Mouse (Mus musculus): Measurements from ENCODE around the gene Zfp541.

Gene Zfp541

DNA sequence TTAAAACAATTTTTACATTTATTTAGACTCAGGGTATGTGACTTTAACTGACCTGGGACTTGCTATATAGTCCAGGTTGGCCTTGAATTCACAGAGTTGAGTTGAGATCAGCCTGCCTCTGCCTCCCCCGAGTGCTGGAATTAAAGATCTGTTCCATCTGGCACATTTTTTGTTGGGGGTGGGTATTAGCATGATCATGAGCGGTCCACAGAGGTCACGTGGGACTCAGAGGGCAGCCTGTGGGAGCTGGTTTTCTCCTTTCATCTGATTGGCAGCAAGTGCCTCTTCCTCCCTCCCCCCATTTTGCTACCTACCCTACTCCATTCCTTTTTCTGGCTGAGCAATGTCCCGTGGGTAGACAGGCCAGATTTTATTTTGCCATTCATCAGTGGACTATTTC lies 19.0 kb downstream of the Zfp541 start:
- DNase-seq (ENCODE audit: low read depth), result no peak

DNA sequence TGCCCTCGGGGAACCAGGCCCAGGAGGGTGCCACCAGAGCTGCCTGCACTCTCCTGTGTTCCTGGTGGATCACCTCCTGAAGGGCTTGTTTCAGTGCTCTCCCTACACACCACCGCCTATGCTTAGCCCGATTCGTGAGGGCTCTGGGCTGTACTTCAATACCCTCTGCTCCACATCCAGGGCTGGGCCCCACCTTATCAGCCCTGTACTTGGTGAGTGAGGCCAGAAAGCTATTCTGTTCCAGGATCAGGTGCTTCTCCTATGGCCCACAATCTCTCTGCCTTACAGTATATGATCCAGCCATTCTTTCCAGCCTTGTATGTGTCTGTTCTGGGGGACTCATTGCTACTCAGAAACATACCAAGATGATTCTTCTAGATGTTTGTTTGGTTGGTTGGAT lies 21.7 kb downstream of the Zfp541 start:
- no peak for DNase-seq (ENCODE audit: low read depth)

DNA sequence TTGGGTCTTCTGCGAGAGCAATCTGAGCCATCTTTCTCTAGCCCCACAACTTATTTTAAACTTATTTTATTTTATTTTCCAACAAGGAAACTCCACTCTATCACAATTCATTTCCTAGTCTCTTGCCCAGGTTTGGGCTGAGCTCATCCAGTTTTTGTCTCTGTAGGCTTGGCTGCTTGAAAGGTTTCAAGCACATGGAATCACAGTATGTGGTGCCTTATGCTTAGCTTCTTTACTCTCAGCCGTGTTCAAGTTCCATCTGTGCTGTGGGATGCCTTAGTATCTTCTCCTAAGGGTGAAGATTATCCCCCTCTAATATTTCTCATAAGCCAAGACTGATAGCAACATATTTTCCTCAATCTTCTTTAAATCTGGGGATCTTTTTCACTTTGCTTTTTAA lies 26.0 kb downstream of the Zfp541 start:
- no peak for DNase-seq (ENCODE audit: low read depth)

DNA sequence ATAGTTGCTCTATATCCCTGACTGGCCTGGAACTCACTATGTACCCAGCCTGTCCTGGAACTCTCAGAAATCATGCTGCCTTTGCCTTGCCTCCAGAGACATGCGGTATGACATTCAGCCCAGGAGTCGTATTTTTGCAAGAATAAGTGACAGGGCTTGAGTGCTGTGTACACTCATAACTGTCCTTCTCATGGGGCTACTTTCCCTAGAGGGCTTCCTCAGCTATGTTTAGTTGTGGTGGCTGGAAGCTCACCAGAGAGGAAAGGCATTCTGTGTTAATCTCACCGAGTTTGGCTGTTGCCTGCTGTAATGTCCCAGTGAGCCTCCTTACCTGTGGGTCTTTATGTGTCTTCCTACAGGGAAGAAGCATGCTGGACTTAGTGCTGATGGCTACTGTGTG lies 33.0 kb downstream of the Zfp541 start:
- DNase-seq (ENCODE audit: low read depth), result no peak

DNA sequence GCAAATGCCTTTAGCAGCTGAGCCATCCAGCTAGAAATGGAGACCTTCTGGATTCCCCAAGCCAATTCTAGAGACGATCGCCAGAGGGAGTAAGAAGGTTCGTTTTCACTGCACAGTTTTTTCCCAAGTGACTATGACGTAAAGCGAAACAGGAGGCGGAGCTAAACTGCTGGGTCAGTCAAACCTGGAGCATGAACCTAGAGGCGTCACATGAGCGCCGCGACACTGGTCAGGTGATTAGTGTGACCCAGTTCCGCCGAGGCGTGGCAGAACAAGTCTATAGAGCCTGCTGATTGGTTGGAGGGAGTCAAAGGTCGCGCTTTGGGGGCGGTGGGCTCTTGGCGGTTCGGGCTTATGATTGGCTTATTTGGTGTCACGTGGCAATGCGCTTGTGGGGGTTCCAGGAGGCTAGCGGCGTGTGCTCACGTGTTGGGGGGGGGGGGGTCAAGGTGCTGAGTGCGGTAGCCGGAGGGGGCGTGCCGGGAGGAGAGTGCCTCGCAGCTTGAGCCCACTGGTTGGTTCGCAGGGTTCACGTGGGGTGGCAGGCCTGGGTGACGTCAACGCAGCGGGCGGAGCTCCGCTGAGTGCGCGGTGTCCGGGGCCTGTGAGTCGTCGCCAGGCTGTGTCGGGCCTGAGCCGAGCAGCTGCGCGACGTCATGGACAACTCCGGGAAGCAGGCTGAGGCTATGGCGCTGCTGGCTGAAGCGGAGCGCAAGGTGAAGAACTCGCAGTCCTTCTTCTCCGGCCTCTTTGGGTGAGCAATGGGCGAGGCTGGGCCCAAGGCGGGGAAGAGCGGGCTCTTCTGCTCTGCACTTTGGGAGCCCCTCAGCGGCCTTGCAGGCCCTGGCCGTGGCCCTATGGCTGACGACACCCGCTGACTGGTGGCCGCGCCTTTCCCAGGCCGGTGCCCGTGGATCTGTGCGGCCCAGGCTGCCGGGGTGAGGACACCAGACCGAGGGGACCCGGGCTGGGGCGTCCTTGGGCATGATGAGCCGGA lies 36.7 kb downstream of the Zfp541 start, which contains the start of gene Napa:
TSS of gene Napa (plus strand) at position 438 of the 997 bp plus-strand sequence.
- peak; percentile 100 for DNase-seq (ENCODE audit: low read depth)

DNA sequence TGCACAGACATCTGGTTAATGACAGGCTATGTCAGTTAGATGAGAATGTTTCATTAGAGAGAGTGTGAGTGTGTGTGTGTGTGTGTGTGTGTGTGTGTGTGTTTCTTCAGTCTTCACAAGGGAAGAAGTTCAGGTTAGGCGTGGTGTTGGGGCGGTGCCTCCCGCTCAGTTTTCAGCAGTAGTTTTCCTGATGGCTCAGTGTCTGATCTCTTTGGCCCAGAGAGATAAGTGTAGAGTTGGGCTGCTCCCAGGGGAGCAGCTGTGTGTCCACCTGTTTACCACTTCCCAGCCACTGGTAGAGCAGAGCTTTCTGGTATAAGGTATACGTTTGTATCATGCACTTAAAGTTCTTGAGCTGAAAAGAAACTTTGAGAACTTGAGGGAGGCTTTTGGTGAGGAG lies 38.3 kb downstream of the Zfp541 start:
- DNase-seq (ENCODE audit: low read depth), result no peak

DNA sequence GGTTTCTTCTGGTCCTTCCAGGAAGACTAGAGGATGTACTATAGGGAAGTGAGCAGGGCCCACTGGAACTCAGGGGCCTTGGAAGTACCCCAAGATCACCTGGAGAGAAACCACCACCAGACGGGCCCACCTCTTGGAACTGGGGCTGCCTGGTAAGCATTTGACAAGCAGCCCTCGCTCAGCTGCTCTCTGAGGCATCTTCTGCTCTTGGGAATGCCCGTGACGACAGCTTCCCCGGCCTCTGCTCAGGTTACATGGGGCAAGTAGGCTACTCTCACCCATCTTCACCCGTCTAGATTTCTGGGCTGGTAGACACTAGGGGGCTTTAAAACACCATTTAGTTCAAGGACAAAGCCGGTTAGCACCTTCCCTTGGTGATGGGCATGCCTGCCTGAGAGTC lies 39.5 kb downstream of the Zfp541 start:
- DNase-seq (ENCODE audit: low read depth), result no peak

DNA sequence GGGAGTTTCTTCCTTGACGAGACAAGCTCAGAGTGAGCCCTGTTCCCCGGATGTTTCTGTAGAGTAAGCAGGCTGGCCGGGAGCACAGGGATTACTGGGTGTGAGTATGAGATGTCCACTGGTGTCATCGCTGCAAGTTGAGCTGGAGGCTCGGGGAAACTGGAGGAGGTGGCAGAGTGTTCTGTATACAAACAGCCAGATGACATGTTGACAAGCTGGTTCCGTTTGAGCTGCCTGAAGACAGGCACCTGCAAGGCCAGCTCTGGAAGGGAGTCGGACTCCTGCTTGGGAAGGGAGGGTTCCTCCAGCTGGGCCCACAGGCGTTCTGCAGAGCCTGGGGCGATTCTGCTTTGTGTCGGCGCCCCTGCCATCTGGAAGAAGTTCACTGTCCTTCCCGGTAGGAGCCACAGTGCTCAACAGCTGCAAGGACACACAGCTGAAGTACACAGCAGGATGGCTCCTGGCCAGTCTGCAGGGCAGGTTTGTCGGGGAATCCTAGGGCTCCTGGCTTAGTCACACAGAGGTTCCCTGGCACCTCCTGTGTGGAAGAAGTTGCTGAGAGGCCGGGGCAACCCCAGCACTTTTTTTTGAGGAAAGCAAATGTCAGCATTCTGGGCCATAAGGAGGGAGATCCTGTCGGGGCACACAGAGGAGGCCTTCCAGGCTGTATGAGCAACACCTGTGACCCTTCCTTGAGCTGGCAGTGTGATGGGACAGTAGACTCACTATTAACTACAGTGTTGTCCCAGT lies 40.3 kb downstream of the Zfp541 start:
- DNase-seq (ENCODE audit: low read depth), result no peak

DNA sequence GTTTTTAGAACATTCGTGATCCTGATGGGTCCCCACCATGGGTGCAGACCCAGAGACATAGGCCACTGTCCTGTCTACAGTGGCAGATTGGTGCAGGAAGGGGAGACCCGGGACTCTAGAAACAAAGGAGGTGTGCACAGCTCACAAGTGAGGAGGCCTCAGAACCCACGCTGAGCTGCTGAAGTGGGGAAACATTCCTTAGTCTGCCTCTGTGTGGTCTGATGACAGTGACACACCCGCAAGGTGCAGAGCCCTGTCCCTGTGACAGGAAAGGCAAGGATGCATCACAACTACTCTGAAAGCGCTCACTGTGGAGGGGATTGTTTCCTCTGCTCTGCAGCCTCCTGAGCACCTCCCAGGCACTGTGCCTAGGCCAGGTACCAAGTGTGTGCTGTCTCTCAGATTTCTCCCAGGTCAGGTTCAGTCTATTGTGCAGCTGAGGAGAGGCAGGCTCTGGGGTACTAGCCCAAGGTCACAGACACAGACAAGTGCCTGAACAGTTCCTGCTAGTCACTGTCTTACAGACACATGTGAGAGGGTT lies 41.1 kb downstream of the Zfp541 start:
- no peak for DNase-seq (ENCODE audit: low read depth)

DNA sequence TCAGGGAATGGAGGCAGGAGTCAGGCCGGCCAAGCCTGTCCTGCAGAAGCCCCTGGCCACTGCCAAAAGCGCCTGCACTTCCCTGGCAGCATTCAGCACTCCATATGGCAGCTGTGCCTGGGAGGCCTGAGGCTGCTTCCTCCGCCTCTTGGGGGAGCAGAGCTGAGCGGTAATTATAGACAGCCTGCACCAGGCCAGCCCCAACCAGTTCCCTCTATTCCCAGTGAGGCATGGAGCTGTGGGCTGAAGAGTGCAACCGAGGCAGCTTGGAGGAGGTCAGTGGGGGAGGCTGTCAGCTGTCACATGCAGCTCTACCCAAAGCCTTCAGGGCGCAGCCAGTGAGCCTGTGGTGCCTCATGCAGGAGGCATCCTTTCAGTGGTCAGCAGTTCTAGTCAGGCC lies 42.1 kb downstream of the Zfp541 start:
- no peak for DNase-seq (ENCODE audit: low read depth)

DNA sequence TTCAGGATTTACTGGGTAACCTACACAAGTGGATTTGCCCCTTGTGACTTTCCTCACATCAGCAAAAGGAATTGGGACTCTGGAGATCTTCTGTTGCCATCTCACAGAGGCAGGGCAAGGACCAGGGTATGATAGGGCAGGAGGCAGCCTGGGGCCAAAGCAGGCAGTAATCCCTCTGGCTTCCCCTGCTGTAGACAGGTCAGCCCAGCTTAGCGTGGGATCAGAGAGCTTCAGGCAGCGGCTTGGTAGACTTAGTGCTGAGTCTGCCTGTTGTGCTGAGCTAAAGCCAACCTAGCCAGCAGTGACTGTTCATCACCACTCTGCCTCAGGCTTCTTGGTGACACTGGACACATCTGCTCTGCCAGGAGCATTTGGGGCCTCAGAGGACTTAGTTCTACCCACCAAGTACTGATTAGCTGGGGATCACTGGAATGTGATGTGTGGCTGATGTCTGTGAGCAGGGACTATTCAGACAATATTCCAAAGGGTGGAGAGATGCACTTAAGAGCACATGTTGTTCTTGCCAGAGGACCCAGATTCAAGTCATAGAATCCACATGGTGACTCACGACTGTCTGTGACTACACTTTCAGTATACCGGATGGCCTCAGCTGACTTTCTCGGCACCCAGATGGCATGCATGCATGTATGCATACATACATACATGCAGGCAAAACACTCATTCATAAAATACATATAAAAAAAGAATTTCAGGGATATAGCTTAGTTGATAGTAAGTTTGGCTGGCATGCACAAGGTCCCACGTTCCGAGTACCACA lies 43.2 kb downstream of the Zfp541 start:
- DNase-seq (ENCODE audit: low read depth), result no peak

DNA sequence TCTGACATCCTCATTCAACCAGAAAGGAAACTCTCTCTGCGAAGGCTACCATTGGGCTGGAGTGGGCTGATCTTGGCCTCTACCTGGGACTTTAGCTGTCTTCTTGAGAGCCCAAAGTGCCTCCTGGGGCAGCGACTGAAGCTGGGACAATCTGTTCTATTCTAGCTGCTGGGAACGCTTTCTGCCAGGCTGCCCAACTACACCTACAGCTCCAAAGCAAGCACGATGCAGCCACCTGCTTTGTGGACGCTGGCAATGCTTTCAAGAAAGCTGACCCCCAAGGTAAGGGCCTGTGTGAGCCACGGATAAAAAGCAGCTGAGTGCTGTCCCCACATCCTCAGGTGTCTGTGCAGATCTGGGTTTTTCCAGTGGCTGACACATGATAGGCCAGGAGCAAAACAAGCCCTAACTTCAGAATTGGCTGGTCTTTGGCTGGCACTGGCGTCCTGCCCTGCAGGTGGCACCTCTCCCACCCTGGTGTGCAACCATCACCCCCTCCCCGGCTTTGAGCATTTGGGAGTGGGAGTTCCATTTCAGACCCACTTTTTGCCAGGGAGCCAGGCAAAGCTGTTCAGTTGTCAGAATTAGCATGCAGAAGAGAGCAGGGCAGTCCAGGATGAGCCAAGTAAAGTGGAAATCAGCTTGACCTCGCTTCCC lies 47.4 kb downstream of the Zfp541 start:
- DNase-seq (ENCODE audit: low read depth), result no peak

DNA sequence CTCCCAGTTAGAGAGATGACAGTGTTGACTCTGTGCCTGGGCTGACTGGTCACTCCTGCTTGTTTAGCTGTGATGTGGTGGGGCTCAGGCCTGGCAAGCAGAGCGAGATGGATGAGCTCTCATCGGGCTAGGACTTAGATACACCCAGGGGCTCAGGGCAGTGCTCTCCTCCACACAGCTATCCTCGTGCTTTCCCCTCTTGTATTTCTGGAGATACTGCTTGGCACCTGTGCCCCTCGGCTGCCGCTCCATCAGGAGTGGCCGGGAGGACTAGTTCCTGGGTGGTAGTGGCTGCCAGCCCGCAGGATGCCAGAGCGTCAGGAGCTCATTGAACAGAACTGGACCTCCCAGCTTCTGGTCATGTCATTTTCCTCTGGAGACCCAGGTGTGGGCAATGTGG lies 48.5 kb downstream of the Zfp541 start:
- DNase-seq (ENCODE audit: low read depth), result no peak

DNA sequence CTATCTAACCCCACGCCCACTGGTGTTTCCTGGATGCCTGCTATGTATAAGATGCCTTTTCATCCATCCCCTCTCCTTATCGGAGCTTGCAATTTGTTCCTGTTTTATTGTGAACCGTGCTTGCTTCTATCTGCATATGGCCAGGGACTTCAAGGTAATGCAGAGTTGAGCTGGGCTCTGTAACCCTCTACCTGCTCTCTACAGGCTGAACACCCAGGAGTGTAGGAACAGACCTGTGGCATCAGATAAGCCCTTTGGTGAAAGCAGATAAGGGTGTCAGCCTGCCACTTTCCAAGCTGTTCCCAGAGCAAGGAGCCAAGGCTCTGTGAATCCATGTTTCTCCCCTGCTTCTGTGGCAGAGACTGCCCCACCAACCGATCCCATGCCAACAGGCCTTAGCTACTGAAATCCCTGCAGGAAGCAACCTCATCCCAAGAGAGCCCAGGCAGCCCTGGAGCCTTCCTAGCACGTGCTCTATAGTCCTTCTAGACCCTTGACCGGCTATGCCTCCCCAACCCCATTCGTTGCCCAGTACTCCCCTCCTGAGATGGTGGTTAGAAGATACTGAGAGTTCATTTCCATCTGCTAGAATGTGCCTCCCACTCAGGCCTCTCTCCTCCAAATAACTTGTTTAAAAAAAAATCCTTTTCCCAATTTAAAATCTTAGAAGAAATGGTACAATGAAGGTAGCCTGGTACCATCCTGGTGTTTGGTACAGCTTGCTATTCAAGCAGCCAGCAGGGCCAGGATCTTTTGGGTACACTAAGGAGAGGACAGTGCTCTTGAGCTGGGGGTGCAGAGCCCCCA lies 49.9 kb downstream of the Zfp541 start:
- no peak for DNase-seq (ENCODE audit: low read depth)

DNA sequence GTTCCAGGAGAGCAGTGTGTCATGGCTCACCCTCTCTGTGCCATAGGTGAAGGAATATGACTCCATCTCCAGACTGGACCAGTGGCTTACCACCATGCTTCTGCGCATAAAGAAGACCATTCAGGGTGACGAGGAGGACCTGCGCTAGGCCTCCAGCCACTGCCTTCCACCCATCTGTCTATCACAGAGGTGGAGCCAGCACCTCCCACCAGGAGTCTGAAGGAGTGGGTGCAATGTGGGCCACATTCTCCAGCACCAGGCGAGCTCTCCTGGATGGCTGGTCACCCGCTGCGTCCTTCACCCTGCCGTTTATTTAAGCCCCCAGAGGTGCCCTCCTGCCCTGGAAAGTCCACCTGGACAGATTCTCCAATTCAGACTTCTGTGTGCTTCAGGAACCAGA lies 54.8 kb downstream of the Zfp541 start:
- DNase-seq (ENCODE audit: low read depth), result no peak

DNA sequence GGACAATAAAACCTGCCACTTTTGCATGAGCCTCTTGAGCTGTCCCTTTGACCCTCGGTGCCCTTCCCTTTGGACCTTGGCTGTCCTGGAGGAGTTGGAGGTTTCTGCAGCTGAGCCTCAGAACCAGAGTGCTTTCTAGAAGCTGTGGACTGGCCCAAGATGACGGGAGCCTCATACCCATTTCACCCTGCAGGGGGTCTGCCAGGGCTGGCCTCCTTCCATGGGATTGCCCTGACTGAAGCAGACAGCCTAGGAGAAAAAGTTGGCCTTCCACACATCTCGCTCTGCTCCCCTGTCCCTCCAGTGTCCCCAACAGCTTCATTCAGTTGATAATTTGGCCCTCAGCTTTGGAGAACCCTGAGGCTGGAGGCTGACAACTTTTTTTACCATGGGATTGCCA lies 55.5 kb downstream of the Zfp541 start:
- DNase-seq (ENCODE audit: low read depth), result no peak

DNA sequence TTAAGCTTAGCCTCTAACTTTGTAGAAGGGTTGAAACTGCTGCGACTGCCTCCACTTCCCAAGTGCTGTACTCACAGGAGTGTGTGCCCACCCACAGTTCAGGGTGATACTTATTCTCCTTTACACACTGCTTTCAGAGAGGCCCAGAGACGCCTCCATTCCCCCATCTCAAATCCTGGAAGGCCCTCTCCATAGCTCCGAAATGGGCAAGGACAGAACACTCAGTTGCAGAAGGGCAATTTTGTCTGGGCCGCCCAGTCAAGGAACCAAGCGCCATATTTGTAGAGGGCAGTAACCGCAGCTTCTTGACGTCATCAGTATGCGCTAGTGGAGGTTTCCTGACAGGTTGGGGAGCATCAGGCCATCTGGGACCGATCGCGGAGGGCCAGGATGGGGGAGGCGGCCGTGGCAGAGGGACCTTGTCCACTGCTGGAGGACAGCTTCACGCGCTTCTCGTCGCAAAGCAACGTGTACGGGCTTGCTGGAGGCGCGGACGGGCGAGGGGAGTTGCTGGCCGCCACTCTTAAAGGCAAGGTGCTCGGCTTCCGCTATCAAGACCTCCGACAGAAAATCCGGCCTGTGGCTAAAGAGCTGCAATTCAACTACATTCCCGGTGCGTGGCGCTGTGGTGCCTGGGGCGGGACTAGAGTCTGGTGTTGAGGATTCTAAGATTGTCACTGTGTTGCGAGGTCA lies 58.1 kb downstream of the Zfp541 start, which contains the start of gene Kptn:
TSS of gene Kptn (plus strand) at position 327 of the 693 bp plus-strand sequence.
- peak; percentile 97 for DNase-seq (ENCODE audit: low read depth)

DNA sequence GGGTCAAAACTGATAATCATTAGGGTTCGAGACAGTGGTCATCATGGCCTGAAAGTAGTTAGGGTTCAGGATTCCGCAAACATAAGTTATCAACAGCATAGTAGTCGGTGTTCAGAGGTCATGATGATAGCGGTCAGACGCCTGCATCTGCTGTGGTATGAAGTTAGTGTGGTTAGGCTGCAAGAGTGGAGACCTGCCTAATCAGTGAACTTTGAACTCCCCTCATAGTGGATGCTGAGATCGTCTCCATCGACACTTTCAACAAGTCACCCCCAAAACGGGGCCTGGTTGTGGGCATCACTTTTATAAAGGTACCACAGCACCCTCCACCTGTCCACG lies 58.6 kb downstream of the Zfp541 start:
- no peak for DNase-seq (ENCODE audit: low read depth)

DNA sequence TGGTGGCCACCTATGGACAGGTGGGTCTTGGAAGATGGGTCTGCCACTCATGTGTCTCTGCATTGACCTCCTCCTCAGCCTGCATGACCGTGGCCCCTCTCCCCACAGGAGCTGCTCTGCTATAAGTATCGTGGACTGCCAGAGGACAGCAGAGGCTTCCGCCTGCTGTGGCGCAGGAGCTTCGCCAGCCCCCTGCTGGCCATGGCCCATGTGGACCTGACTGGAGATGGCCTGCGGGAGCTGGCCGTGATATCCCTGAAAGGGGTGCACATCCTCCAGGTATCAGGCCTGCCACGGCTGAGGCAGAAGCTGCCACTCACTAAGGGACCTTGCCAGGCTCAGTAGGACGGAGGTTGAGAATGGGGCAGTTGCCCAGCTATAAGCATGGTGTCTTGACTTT lies 64.2 kb downstream of the Zfp541 start:
- no peak for DNase-seq (ENCODE audit: low read depth)

DNA sequence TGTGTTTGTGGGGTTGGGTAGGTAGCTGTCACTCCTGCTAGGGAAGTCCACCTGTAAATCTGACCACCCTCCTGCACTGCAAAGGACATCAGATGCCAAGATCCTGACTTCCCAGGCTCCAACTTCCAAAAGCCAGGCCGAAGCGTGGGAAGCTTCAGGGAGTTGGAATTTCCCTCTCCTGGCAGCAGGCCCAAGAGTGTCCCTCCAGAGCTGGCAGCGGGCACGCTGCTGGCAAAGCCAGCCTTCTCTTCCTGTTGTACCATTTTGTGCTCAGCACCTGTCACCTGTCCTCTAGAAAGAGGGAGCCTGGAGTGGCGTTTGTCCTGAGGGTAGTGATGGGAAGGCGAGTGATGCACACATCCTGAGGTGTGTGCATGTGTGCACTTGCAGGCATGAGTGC lies 66.7 kb downstream of the Zfp541 start:
- DNase-seq (ENCODE audit: low read depth), result no peak

Measured in 416B (cell line).